Mouse (Mus musculus) C2C12 (cell line): ENCODE results near the gene Clasp2.

Experiments
- CTCF ChIP-seq: IDR thresholded peaks from one replicate; pipeline ENCODE4 v1.5.1; 2011; ENCODE audit not compliant: control insufficient read depth, insufficient read depth, insufficient read length
- FOSL1 ChIP-seq: IDR thresholded peaks from one replicate; pipeline ENCODE4 v1.8.0; 2011; ENCODE audit warnings: mild to moderate bottlenecking, low read length; ENCODE audit not compliant: poor library complexity, insufficient read depth, severe bottlenecking
- MAX ChIP-seq: IDR thresholded peaks from one replicate; pipeline ENCODE4 v1.6.1; 2011; ENCODE audit warnings: mild to moderate bottlenecking, control low read depth
- MYOD1 ChIP-seq: IDR thresholded peaks from one replicate; pipeline ENCODE4 v1.6.1; 2011; ENCODE audit warnings: low read depth; ENCODE audit not compliant: control insufficient read depth, insufficient read length
- MYOG ChIP-seq: IDR thresholded peaks from one replicate; pipeline ENCODE4 v1.6.1; 2011; ENCODE audit not compliant: control insufficient read depth, insufficient read length; ENCODE audit errors: extremely low read depth
- USF1 ChIP-seq: IDR thresholded peaks from one replicate; pipeline ENCODE4 v1.6.1; 2011; ENCODE audit warnings: low read depth, mild to moderate bottlenecking, control low read depth, moderate library complexity

DNA sequence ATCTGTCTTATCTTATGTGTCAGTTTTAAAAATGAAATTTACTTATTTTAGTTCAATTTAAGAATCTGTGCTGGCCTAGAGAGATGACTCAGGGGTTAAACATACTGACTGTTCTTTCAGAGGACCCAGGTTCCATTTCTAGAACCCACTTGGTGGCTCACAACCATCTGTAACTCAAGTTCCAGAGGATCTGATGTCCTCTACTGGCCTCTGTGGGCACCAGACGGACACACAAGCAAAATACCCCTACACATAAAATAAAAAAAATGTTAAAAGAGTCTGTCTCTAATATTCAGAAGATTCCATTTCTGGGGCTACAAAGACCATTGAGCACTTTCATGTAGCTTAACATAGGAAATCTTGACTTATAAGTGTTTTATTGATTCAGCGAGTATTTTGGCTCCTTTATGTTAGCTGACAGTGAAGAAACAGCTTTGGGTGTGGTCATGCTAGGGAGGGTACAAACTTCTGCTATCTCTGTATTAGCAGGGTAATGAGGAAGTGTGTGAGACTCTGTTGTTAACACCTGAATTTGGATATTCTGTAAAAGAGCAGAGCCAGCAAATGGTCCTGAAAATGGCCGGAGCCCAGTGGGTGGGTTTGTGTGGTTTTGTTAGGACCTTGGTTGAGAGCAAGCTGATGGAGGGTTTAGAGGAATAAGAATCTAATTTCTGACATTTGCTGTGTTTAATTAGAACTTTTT lies 200.0 kb downstream of the Clasp2 start:
- TF ChIP-seq USF1 = no peak
- TF ChIP-seq CTCF = no peak
- TF ChIP-seq MYOD1 = no peak
- TF ChIP-seq MYOG = no peak
- no peak for TF ChIP-seq MAX
- no peak for TF ChIP-seq FOSL1
